Mouse (Mus musculus): ENCODE measurements at regions not wholly inside any gene's neighbourhood (a gene's known extent, or its start where the extent isn't known, plus 50 kb on each side); places are given as distances from the start of the nearest gene placed in this dataset.
A peak's percentile ranks its signal among the peaks of the same experiment; 100 is the strongest.
"Not testable (repeated sequence)": the region's sequence is repeated elsewhere in the genome, so short reads cannot be mapped to it uniquely, and the experiment has no call there.

DNA sequence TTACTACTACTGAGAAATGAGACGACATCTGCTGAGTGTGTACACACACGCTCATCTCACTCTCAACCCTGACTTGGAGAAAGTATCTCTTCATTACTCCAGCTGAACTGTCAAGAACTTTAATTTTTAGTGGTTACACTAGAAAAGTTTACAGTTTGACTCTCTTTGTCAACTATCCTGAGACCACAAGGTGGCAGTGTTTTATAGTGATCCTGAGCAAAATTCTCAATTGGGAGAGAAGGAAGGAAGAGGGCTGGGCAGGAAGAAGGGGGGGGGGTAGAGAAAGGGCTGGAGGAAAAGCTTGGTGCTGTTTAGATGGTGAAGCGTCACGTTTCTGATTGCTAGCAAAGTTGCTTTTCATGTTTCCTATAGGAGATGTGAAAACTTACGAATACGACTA is 158.8 kb upstream of the Olfr1507 start:
- H3K27ac ChIP-seq (ENCODE audit: low read depth, low read length) = no peak overlapping the region
- H3K4me3 ChIP-seq (ENCODE audit: low read depth, low read length) = no peak overlapping the region
- H3K27me3 ChIP-seq (replicated peaks; ENCODE audit: control insufficient read depth, insufficient read depth, low read length) = no peaks in the 10 kb centered on the region
- H3K4me2 ChIP-seq (replicated peaks; ENCODE audit: low read depth) = no peak overlapping the region
- TF ChIP-seq CTCF (IDR thresholded peaks at IDR 0.05; ENCODE audit: low read depth) = peak; percentile 31
- no peaks in the 10 kb centered on the region for H3K9me3 ChIP-seq (ENCODE audit: control insufficient read depth)
- 49% methylated on average over 6 of the region's 6 CpGs for WGBS
- H3K9ac ChIP-seq (ENCODE audit: low read depth, low read length) = no peak overlapping the region
- H3K4me1 ChIP-seq (replicated peaks; ENCODE audit: control insufficient read depth, insufficient read depth, low read length) = no peaks in the 10 kb centered on the region
- no peaks in the 10 kb centered on the region for H3K36me3 ChIP-seq (ENCODE audit: control insufficient read depth, insufficient read depth)
- no peak for ATAC-seq

DNA sequence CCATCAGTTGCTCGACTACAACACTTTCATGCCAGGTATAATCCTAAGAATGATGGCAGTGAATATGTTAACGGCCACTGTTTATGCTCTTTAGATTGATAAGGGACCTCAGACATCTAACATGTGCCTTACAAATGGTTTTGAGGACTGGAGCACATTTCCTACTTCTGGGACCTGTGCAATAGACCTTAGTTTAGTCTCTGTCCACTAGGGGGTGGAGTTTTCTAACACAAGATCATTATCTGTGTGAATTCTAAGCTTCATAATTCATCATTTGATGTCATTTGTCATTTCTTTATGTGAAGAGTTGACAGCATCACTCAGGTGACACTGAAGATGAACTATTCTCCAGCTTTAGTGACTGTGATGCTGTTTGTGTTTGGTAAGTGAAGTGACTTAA is 142.6 kb upstream of the Olfr1507 start:
- whole genome bisulfite sequencing = 59% methylated on average over 2 of the region's 2 CpGs
- Histone ChIP-seq H3K9ac (ENCODE audit: low read depth, low read length) (no peak overlapping the region), H3K36me3 (ENCODE audit: control insufficient read depth, insufficient read depth) (no peaks in the 10 kb centered on the region), H3K27me3 (replicated peaks; ENCODE audit: control insufficient read depth, insufficient read depth, low read length) (no peaks in the 10 kb centered on the region), H3K4me2 (replicated peaks; ENCODE audit: low read depth) (no peak overlapping the region), H3K9me3 (ENCODE audit: control insufficient read depth) (no peaks in the 10 kb centered on the region), H3K4me1 (replicated peaks; ENCODE audit: control insufficient read depth, insufficient read depth, low read length) (no peaks in the 10 kb centered on the region), H3K4me3 (ENCODE audit: low read depth, low read length) (no peak overlapping the region), H3K27ac (ENCODE audit: low read depth, low read length) (no peak overlapping the region)
- no peak for ATAC-seq
- no peak for TF ChIP-seq CTCF (IDR thresholded peaks at IDR 0.05; ENCODE audit: low read depth)

DNA sequence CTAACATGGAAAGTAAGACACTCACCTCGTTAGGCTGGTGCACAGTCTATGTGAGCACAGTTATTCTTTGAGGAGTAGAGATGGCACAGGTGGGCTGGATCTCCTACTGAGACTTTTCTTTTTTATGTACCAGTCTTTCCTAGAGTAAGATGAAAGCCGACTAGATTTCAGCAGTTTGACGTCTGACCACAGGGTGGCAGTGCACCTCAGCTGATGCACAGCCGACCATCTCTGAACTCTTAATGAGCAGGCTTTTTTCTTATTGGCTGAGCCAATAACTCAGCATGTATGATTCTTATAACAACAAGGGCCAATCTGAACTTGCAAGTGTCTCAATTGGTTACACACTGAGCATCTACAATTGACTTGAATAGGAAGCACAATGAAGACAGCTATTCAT is 126.6 kb upstream of the Olfr1507 start:
- H3K9ac ChIP-seq (ENCODE audit: low read depth, low read length) = no peak overlapping the region
- no peak overlapping the region for H3K4me3 ChIP-seq (ENCODE audit: low read depth, low read length)
- no peaks in the 10 kb centered on the region for H3K9me3 ChIP-seq (ENCODE audit: control insufficient read depth)
- no peaks in the 10 kb centered on the region for H3K4me1 ChIP-seq (replicated peaks; ENCODE audit: control insufficient read depth, insufficient read depth, low read length)
- no peak overlapping the region for H3K4me2 ChIP-seq (replicated peaks; ENCODE audit: low read depth)
- no peaks in the 10 kb centered on the region for H3K36me3 ChIP-seq (ENCODE audit: control insufficient read depth, insufficient read depth)
- ATAC-seq = no peak
- WGBS = 26% methylated on average over 4 of the region's 4 CpGs
- TF ChIP-seq CTCF (IDR thresholded peaks at IDR 0.05; ENCODE audit: low read depth) = peak; percentile 29; the same call in 1 of the 2 replicates
- no peak overlapping the region for H3K27ac ChIP-seq (ENCODE audit: low read depth, low read length)
- H3K27me3 ChIP-seq (replicated peaks; ENCODE audit: control insufficient read depth, insufficient read depth, low read length) = no peaks in the 10 kb centered on the region

GRCm38 (mm10) chr14:52580319-52580718 is 84.8 kb upstream of the Olfr1507 start:
- Histone ChIP-seq H3K9me3 (ENCODE audit: control insufficient read depth) (no peaks in the 10 kb centered on the region), H3K9ac (ENCODE audit: low read depth, low read length) (no peak overlapping the region), H3K4me1 (replicated peaks; ENCODE audit: control insufficient read depth, insufficient read depth, low read length) (no peaks in the 10 kb centered on the region), H3K27ac (ENCODE audit: low read depth, low read length) (no peak overlapping the region), H3K36me3 (ENCODE audit: control insufficient read depth, insufficient read depth) (no peaks in the 10 kb centered on the region), H3K4me2 (replicated peaks; ENCODE audit: low read depth) (no peak overlapping the region), H3K27me3 (replicated peaks; ENCODE audit: control insufficient read depth, insufficient read depth, low read length) (no peaks in the 10 kb centered on the region), H3K4me3 (ENCODE audit: low read depth, low read length) (no peak overlapping the region)
- peak; percentile 31 for TF ChIP-seq CTCF (IDR thresholded peaks at IDR 0.05; ENCODE audit: low read depth)
- 29% methylated on average over 3 of the region's 3 CpGs for WGBS
- ATAC-seq = no peak

DNA sequence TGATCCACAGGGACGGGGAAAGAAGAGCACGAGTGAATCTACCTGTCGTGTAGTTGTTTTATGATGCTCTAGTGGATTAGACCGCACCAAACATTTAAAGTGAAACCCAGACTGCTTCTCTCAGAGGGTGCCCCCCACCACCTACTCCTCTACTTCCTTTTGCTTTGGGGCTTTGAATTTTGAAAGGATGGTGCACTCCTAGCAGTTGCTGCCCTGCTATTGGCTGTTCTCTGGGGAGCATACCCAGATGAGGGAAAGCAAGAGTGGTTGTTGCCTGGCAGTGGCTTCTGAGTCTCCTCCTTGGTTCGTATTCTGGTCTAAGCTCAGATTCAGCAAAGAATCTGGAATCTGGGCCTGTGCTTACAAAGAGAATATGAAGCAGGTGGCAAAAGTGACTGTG is 71.4 kb upstream of the Olfr1507 start:
- no peaks in the 10 kb centered on the region for H3K9me3 ChIP-seq (ENCODE audit: control insufficient read depth)
- H3K27me3 ChIP-seq (replicated peaks; ENCODE audit: control insufficient read depth, insufficient read depth, low read length) = no peaks in the 10 kb centered on the region
- no peak overlapping the region for H3K4me2 ChIP-seq (replicated peaks; ENCODE audit: low read depth)
- H3K36me3 ChIP-seq (ENCODE audit: control insufficient read depth, insufficient read depth) = no peaks in the 10 kb centered on the region
- TF ChIP-seq CTCF (IDR thresholded peaks at IDR 0.05; ENCODE audit: low read depth) = no peak
- H3K9ac ChIP-seq (ENCODE audit: low read depth, low read length) = no peak overlapping the region
- ATAC-seq = no peak
- WGBS = 77% methylated on average over 5 of the region's 5 CpGs
- no peak overlapping the region for H3K27ac ChIP-seq (ENCODE audit: low read depth, low read length)
- H3K4me1 ChIP-seq (replicated peaks; ENCODE audit: control insufficient read depth, insufficient read depth, low read length) = no peaks in the 10 kb centered on the region
- H3K4me3 ChIP-seq (ENCODE audit: low read depth, low read length) = no peak overlapping the region

DNA sequence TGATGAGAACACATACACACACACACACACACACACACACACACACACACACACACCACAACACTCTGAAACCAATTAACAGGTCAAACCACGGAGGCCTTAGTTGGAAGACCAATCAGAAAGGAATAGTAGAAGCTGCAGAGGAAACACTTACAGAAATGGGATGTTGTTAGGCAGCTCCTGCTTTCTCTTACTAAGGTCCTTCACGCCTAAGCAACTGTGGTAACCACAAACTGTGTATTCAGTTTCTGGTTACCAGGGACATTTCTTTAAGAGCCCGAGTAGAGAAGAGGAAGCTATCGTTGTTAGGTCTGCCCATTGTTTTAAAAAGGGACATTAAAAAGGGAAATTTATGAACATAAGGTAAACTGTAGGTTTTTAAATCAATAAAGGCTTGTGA is 70.1 kb upstream of the Olfr1507 start:
- WGBS = 46% methylated on average over 4 of the region's 4 CpGs
- no peak for TF ChIP-seq CTCF (IDR thresholded peaks at IDR 0.05; ENCODE audit: low read depth)
- ATAC-seq = no peak
- no peak overlapping the region for H3K4me3 ChIP-seq (ENCODE audit: low read depth, low read length)
- no peak overlapping the region for H3K27ac ChIP-seq (ENCODE audit: low read depth, low read length)
- no peaks in the 10 kb centered on the region for H3K4me1 ChIP-seq (replicated peaks; ENCODE audit: control insufficient read depth, insufficient read depth, low read length)
- H3K27me3 ChIP-seq (replicated peaks; ENCODE audit: control insufficient read depth, insufficient read depth, low read length) = no peaks in the 10 kb centered on the region
- H3K4me2 ChIP-seq (replicated peaks; ENCODE audit: low read depth) = no peak overlapping the region
- H3K9ac ChIP-seq (ENCODE audit: low read depth, low read length) = no peak overlapping the region
- H3K9me3 ChIP-seq (ENCODE audit: control insufficient read depth) = no peaks in the 10 kb centered on the region
- H3K36me3 ChIP-seq (ENCODE audit: control insufficient read depth, insufficient read depth) = no peaks in the 10 kb centered on the region

GRCm38 (mm10) chr14:52556340-52556739 is 60.8 kb upstream of the Olfr1507 start:
- 91% methylated on average over 13 of the region's 13 CpGs for WGBS
- not testable (repeated sequence) for H3K27ac ChIP-seq (ENCODE audit: low read depth, low read length); H3K36me3 ChIP-seq (ENCODE audit: control insufficient read depth, insufficient read depth); H3K9me3 ChIP-seq (ENCODE audit: control insufficient read depth); H3K27me3 ChIP-seq (replicated peaks; ENCODE audit: control insufficient read depth, insufficient read depth, low read length); H3K9ac ChIP-seq (ENCODE audit: low read depth, low read length); H3K4me1 ChIP-seq (replicated peaks; ENCODE audit: control insufficient read depth, insufficient read depth, low read length); H3K4me3 ChIP-seq (ENCODE audit: low read depth, low read length); ATAC-seq; H3K4me2 ChIP-seq (replicated peaks; ENCODE audit: low read depth)
